Mouse (Mus musculus): ENCODE measurements at regions not wholly inside any gene's neighbourhood (a gene's known extent, or its start where the extent isn't known, plus 50 kb on each side); places are given as distances from the start of the nearest gene placed in this dataset.
A peak's percentile ranks its signal among the peaks of the same experiment; 100 is the strongest.

DNA sequence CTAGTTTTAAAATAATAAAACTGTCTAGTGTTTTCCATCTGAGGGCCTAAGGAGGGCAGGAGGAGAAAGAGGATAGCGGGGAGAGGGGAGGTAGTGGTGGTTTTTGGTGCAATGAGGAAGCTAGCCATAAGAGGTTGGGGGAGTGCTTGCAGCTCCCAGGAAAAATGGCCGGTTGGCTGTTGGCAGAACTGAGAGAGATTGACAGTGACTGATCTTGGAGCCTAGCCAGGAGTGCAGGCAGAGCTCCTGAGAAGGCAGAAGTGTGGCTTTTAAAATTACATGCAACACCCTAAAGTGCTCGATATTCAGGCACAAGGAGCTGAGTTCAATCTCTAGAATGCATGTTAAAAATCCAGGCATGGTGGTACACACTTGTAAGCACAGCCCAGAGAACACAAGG is 938.3 kb upstream of the 2610301B20Rik start:
- no peak for DNase-seq (ENCODE audit: low spot score in 2 of 2)

DNA sequence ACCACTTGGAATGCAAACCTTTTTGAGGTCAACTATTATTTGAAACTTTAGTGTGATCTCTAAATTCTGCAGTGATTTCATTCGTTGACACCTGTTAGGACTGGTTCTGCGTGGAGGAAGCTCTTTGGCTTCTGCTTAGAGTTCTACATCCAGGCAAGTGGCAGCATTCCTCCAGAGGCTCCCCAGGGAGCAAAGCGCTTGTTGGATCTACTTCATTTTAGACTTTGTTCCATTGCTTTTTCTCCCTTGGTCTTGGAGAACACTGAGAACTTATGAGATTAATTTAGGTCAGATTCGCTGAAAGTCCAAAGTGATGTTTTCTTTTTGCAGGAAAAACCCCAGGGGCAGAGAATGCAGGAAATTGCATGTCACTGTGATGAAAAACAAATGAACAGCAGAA is 922.9 kb upstream of the 2610301B20Rik start:
- no peak for DNase-seq (ENCODE audit: low spot score in 2 of 2)

DNA sequence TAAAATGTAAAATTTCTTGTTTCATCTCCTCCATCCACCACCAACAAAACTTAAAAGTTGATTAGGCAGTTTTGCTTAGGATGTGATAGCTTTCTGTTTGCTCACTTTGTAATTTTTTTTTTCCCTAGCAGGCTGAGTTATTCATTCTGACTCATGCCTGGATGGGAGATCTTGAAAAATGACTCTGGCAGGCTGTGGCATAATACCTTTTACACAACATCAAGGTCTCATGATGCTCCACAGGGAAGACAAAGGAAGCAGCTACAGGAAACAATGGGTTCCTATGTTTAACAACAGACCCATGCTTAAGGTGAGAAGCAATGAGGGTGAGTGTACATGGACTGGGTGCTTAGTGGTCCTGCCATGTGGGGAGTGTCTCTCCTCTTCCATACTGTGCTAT is 899.7 kb upstream of the 2610301B20Rik start:
- DNase-seq (ENCODE audit: low spot score in 2 of 2), result no peak

DNA sequence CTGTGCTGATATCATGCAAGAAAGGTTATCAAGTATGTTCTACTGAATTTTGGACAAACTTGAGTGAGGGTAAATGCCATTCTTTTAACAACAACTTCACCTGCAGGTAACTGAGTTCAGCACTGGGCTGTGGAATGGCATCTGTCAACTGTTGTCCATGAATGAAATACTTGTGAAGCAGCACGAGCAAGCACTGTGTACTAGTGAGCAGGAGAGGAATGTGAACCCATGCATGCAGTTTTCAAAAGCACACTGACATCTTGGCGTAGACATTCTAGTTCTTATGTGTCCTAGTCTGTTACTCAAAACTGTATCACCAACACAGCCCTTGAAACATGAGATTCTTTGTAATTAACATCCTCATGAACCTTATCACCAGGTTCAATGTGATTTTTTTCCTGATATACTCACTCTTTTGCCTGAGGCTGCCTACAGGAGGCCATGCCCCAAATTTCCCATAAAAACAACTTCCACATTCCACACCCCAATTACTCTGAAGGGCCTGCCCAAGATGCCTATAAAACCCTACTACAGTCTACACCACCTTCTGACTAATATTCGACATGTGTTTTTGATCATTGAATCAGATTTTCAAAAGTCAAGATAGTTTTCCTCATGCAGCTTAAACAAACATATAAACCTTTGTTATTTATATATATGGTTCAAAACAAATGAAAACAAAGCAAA is 892.8 kb upstream of the 2610301B20Rik start:
- no peak for DNase-seq (ENCODE audit: low spot score in 2 of 2)

DNA sequence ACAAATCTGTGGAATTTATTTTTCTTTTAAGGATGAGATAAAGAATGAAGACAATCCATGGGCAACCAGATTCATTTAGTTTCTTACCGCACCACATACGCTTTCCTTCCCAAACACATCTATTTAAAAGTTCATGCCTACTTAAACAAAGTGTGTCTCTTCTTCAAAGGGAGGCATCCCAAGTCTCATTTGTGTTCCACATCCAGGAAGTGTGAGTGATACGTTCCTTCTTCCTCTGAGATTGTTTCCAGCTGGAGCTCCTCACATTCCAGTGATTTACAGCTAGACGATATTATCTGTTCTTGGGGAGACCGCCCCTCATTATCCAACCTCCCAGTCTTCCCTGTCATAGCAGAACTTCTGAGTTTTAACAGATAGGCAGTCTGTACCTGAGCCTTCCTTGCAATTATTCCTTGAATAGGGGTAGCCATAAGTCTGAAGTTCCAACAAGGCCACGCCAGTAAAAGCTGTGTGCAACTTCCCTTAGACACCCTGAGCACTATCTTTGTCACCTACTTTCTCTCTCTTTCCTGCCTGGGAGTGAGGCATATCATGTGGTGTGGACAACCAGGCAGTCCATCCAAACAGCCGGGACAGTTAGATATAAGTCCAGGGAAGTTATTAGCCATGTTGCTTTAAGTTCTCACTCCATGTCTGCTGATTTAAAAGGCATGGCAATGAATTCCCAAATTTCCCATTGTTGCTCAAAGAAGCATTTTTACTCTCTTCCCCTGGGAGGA is 891.3 kb upstream of the 2610301B20Rik start:
- DNase-seq (ENCODE audit: low spot score in 2 of 2), result no peak

DNA sequence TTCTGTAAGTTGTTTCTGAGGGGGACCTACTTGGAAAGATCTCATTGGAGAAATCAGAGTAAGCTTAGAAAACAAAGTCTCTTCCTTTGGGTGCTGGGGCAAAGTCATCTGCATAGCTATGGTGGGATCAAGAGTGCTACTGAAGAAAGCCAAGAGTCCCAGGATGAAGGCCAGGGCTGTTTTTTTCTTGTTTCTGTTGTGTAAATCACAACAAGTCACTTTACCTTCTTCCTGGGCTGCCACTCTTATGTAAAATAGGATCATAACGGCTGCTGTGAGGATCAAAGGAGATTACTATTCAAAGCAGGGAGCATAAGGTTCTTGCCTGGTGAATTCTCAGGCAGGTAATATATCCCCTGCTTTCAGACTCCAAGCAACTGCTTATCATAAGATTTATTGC is 880.4 kb upstream of the 2610301B20Rik start:
- no peak for DNase-seq (ENCODE audit: low spot score in 2 of 2)

DNA sequence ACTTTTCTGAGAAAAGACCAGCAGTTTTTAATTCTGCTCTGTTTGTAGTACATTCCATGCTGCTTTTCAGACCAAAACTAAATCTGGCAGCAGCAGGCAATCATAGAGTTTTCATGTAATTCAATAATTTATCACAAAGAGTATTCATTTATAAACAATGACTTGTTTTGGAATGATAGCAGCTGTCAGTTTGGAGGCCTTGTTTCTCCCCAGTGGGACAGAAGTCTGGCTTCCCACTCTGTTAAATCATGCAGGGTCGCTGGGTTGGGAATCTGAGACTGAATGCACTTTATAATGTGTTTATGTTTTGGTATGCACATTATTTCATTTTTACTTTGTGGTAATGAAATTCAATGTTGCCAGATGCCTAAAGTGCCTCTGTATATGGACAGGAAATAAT is 879.8 kb upstream of the 2610301B20Rik start:
- DNase-seq (ENCODE audit: low spot score in 2 of 2), result no peak

DNA sequence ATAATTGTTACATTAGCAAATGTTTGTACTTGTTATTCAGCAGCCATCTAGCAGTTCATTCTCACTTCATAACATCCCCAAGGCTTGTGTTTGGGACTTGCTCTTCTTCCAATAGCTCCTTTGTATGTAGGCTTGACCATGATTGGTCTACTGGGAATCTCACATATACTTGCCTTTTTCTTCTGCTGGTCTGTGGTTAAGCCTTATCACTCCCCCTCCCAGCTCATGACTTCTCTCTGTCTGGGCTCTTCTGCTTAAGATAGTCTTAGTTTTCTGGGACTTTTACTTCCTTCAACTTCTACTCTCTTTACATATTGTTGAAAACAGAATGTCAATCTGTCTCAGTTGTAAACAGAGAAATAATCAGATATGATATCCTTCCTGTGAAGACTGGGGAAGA is 844.0 kb upstream of the 2610301B20Rik start:
- no peak for DNase-seq (ENCODE audit: low spot score in 2 of 2)

DNA sequence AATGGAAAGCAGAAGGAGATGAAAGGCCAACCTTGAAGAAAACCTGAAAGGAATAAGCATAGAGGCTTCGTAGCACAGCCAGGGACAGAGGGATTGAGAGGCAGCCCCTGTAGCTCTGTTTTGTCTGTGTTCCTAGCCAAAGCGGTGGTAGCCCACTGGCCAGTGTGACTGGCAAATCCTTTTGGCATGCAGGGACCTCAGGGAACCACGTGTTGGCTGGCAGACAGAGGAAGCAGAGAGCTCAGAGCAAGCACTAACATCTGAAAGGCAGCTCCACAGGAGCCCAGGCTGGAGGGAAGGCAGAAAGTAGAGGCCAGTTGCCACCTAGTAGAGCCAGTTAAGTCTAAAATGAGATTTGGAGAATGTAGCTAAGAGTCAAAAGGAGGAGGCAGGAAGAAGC is 842.5 kb upstream of the 2610301B20Rik start:
- no peak for DNase-seq (ENCODE audit: low spot score in 2 of 2)

DNA sequence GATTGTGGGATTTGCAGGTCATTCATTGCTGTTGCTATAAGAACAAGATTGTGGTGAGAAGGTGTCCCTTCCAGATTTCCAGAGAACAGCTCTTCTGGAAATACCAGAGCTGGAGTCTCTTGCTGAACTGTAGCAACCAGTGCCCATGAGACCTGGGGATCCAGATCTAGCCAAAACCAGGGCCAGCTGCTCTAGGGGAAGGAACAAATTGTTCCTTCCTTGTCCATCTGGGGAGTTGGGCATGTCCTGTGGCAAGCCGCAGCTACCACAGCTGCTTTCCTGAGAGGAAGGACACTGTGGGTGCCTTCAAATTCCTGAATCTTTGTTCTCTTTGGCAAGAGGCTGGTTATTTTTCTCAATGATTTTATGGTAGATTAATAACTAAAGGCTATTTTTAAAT is 839.0 kb upstream of the 2610301B20Rik start:
- DNase-seq (ENCODE audit: low spot score in 2 of 2), result no peak

DNA sequence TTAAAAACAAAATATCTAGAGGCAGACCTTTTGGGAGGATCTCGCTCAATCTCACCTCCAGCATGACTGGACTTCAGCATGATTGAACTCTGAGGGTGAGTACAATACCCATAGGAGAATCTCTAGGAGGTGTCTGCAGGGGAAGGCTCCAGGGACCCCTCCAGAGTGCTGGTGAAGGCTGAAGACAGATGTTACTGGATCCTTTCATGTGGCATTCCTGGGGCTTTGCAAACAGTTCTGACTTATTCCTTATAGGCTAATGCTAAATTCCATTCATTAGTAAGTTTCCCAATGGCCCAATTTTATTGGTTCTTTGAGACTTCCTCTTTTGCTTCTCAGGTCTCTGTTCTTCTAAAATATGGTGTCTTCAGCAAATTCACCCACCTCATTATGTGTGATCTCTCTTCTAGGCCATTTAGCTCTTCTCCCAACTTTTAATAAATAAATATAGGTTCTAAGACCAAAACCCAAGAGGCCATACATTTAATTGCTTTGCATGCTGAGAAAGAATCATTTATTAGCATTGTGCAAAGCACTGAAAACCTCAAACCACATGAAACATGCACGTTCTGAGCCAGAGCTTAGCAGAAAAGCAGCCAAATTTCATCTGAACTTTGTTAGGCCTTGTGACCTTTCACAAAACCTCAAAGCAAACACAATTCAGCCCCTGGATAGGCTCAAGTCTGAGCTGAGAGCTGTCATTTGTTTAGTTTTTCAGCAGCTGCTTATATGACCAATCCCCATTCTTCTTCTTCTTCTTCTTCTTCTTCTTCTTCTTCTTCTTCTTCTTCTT is 832.8 kb upstream of the 2610301B20Rik start:
- DNase-seq (ENCODE audit: low spot score in 2 of 2), result no peak

DNA sequence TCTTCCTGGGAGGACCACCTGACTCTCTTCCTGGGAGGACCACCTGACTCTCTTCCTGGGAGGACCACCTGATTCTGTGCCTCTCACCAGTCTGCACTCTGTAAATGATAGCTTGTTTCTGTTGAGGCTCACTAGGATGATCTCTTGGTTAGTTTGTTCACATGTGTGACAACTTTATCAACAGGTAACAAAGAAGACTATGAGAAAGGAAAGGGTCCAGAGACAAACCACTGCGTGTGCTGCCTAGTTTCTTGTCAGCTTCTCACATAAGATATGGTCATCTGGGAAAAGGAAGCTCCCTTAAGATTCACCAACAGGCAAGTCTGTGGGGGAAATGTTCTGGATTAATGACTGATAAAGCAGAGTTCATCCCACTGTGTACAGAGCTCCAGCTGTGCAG is 825.5 kb upstream of the 2610301B20Rik start:
- DNase-seq (ENCODE audit: low spot score in 2 of 2), result no peak

DNA sequence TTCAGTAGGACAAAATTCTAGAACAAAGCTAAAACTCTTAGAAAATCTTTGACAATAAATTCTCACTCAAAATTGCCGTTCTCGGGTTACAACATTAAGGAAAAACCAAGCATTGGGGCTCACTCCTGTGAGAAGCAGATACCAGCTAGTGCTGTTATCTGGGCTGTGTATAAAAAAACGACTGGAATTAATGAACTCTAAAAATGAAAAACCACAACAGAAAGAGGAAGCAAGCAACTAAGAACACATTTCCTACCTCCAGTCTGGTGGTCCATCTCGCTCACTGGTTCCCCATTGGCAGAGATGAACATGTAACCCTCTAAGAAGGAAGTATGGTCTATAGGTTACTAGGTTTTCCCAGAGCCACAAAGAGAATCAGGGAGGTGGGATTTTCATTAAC is 824.9 kb upstream of the 2610301B20Rik start:
- DNase-seq (ENCODE audit: low spot score in 2 of 2), result no peak

DNA sequence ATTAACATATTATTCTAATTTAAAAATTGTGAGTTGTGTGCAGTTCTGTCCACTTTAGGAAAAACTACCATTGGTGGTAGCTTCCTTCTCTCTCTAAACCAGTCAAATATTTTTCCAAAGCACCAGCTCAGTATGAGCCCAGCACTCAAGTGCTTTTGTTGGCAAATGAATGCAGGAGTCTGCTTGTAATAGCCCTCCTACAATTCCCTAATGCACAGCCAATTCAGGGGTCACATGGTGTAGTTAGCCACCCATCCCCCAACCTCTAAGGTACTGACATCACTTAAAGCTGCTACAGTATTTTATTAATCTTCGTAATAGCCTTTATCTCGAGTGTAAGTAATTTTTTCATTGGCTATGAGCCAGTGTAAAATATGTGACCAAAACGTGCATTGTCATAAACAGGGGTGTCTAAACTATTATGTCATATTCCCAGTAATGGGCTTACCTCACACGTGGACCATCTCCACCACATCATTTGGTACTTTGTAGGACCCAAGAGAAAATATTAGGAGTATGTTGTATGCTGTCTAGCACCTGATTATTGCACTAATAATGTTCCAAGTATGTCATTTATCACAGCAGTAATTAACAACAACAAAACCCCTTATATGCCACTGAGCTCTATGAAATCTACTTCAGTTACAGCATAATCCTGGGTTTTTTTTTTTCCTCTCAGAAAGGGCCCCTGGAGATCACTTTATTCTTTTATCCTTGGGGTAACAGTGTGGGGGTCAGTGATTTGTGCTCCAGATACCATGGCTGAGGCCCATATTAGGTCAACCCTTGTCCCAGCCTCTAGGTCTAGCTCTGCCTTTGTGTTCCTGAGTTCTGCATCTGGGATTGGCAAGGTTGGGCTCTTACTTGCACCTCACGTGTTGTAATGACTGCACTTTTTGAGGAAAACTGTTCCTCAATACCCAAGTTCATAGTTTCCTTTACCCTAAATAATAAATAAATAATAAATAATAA is 822.7 kb upstream of the 2610301B20Rik start:
- no peak for DNase-seq (ENCODE audit: low spot score in 2 of 2)

DNA sequence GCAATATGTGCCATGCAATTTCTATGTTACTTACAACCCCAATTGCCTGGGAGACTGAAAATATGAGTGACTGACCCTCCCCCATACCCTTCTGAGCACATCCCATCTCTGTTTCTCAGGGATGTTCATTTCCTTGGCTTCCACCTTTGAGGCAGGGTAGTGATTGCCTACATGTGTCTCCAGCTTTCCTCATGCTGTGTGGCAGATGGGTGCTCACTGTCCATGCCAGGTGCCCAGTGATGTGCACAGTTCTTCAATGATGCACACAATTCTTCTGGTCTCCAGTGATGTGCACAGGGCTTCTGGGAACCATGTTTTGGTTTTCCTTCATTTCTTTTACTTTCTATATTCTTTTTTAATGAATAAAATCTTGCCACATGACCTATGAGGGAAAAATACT is 821.4 kb upstream of the 2610301B20Rik start:
- DNase-seq (ENCODE audit: low spot score in 2 of 2), result no peak

DNA sequence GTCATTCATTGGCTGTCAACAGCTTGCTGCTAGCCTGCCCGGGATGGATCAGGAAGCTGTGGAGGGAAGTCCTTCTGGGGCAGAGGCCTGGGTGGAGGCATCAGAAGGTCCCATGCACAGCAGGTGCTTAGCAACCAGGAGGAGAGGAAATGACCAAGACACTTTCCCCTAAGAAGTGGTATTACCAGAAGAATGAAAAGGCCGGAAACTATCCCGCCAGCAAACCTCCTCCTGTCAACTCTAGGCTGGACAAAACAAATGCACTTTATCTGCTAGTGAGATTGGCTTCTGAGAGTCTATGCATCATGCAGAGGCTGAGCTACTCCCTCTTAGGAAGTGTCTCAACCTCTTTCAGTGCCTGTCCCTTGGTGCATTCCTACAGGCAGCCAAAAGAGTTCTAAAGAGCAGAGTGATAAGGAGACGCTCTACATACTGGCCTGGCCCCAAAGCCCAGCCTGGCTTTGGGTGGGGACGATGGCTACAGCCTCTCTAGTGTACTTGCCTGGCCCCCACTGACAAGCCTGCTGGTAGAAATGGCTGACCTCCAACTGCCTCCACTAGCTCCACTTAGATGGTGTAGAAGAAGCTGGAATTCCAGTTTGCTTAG is 801.7 kb upstream of the 2610301B20Rik start:
- DNase-seq (ENCODE audit: low spot score in 2 of 2), result no peak

DNA sequence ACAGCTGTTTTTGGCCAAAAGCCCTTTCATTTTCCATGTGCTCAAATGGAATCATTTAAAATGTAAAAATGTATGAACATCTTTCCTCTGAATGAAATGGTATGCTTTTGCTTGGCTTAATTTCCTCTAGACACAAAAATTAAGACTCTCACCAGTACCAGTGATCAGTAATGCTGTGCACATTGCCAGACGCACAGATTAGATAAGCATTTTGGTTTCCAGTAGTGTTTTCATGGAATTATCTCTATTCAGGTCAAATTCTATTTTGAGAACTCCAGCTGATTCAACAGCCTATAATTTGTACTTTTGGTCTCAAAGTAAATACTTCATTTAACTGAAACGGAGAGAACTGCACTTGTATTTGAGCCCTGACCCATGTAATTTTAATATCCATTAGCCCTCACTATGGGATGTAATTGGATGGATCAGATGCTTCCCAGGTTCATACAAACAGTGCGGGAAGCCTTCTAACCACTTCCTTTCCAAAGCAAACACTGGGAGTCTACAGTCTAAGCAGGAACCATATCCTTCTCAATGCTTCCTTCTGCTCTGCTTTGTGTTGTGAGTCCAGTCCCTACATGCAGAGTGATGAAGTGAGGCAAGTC is 794.6 kb upstream of the 2610301B20Rik start:
- DNase-seq (ENCODE audit: low spot score in 2 of 2), result no peak

DNA sequence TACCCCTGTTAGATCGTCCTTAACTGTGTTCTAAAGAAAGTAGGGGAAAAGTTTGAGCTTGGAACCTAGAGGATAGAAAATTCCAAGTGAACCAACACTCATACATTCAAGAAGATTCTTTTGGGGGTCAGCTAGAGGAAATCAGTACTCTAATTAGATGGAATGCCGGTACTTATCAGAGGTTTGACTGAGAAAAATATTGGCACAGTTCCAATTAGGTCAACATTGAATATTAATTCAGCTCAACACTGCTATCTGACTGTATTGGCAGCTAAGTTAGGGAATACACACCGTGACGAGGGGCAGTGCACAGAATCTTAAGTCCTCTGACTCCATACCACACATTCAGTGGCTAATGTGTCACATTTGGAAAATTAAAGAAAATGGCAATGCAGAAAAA is 759.5 kb upstream of the 2610301B20Rik start:
- DNase-seq (ENCODE audit: low spot score in 2 of 2), result no peak

DNA sequence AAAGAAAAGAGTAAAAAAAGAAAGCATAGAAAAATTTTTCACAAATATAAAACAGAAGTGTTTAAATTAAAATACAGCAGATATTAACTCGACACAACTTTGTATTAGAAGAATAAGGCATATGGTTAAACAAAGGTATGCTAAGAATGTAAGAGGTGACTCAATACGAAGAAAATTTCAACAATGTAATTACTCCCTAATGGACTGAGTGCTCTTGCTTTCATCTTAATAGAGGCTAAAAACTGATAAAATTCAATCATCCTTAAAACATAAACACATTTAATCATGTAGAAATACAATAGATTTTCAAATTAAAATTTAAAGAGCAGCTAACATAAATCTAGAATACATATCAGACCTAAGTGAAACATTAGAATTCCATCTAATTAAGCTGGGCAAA is 756.3 kb upstream of the 2610301B20Rik start:
- DNase-seq (ENCODE audit: low spot score in 2 of 2), result no peak

DNA sequence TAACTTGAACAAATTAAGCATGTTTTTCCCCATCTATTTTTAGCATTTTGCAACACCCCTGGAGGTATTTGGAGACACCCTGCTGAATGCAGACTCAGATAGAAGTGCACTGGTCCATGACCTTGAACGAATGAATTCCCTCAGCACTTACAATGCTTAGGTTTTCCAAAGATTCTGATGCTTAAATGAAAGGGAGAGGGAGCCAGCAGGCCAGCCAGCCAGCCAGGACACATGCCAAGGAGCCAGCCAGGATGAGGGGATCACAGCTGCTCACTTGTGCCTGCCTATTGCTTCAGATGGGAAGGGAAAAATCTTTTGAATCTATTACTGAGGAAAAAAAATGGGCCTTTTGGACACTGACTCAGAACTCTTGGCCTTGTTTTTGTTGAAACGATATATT is 750.0 kb upstream of the 2610301B20Rik start:
- peak; percentile 7 to 44 for DNase-seq (ENCODE audit: low spot score in 2 of 2)
